Mouse (Mus musculus) spleen, adult 2 months (tissue): Measurements from ENCODE around the gene Kdsr.

Experiments
- CTCF ChIP-seq: fragments of 200-500 bp; IDR thresholded peaks from 2 replicates; pipeline ENCODE4 v1.5.1; 2011; ENCODE audit warnings: mild to moderate bottlenecking, inconsistent platforms; ENCODE audit not compliant: insufficient read depth, insufficient read length, insufficient replicate concordance; ENCODE audit errors: extremely low read depth
- POLR2A ChIP-seq: fragments of 200-500 bp; IDR thresholded peaks from 2 replicates; pipeline ENCODE4 v1.6.1; 2011; ENCODE audit warnings: low read depth, low read length, inconsistent platforms

DNA sequence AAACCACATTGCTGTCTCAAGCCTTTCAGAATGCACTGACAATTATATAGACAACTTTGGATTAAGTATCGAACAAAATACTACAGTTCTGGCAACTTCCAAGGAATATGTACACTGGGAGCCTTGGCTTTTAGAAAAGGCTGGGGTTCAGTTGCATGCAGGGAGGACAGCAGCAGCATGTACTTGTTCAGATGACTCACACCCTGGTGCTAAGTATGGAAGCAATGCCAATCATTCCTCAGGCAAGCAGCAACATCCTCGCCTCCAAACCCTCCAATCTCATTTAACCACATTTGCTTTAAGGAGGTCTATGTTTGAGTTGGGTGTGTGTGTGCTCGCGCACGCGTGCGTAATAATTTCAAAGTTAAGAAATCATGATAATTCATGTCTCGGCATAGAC lies 6.2 kb upstream of the Kdsr start:
- TF ChIP-seq CTCF (no peak), POLR2A (no peak)
